Mouse (Mus musculus) right cerebral cortex, postnatal 14 days (tissue): ENCODE results near the gene Dnajb8.

Experiments
- DNase-seq: peaks from one replicate; pipeline ENCODE4 v3.0.0; 2022

Dnajb8 gene

DNA sequence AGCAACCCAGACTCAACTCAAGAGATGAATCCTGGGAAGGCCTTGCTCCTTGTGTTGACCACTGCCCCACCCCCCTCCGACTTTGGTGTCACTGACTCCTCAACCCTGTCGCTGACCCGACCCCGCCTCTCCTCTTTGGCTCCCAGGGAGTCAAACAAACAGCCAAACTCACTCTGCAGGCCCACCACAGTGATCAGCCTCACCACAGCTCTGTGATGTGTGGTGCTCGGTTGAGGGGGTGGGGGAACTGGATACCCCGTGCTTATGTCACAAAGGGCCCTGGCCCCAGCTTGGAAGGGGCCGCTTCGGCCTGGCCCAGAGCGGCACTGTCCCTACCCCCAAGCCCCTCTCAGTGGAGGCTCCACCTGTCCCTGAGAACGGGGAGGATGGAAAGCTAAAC is at the start of gene Dnajb8:
Gene Dnajb8 (plus strand): TSS at position 301 of the 400 bp plus-strand sequence.
- no peak for DNase-seq

- no peak for DNase-seq
Measured at GRCm38 (mm10) chr6:88174191-88174590, 47.9 kb upstream of the Dnajb8 start.

GRCm38 (mm10) chr6:88174676-88175075 is 47.4 kb upstream of the Dnajb8 start:
- DNase-seq: no peak

GRCm38 (mm10) chr6:88184671-88185070 is 37.4 kb upstream of the Dnajb8 start:
- no peak for DNase-seq

GRCm38 (mm10) chr6:88188148-88188547 is 33.9 kb upstream of the Dnajb8 start:
- DNase-seq: peak; percentile 31

DNA sequence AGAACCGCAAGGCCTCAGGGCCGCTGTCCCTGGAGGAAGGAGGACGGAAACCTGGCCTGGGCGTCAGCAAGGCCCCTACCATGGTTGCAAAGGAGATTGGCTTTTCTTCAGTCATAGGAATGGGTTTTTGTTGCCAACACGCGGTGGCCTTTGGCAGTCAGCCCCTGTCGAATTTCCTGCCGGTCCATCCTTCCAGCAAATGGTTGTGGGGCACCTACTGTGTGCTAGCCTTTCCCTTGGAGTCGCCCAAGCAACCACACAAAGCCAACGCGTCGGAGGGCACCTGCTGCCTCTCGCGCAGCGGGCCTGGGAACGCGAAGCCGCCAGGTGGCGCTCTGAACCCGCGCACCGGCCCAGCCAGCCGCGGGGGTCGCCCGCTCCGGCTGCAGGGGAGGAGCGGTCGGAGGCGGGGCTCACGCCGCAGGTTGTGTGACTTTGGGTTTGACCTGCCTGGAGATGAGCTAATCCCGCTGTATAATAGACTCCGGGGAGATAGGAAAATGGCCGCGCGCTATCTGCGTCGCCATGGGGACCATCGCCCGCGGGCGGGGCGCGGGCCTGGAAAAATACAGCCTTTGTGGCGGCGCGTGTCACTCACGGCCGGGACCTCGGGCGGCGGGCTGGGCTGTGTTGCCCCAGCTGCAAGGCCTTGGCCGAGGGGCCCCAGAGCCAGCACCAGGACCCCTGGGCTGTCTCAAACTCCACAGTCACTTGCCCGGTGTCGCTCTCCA is 32.6 kb upstream of the Dnajb8 start:
- peak; percentile 68 for DNase-seq

DNA sequence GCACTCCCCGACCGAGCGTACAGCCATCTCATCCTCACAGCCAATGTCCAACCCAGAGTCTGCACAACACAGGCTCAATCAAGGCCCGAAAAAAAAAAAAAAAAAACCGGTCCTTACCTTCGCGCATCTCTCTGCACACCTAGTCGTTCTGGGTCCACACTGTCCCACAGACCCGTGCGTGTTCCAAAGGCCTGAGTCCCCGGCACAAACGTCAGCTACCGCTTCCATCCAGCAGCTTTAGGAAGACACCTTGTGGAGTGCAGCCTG is 32.1 kb upstream of the Dnajb8 start:
- no peak for DNase-seq

- no peak for DNase-seq
Measured at GRCm38 (mm10) chr6:88190310-88191023, 31.6 kb upstream of the Dnajb8 start.

DNA sequence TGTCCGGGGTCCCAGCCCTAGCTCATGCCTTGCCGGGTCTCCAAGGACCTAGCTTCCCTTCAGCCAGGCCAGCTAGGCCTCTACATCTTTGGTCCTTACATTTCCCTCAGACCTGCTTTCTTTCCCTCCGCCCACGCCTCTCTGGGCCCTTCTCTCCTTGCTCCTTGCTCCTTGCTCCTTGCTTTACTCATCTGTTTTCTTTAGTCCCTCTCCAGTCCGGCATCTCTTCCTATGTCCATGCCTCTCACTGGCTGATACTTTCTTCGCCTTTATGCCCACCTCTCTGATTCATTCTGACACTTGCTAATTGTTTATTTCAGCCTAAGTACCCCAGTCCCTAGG is 31.1 kb upstream of the Dnajb8 start:
- DNase-seq: no peak

GRCm38 (mm10) chr6:88191411-88192070 is 30.5 kb upstream of the Dnajb8 start:
- no peak for DNase-seq

DNA sequence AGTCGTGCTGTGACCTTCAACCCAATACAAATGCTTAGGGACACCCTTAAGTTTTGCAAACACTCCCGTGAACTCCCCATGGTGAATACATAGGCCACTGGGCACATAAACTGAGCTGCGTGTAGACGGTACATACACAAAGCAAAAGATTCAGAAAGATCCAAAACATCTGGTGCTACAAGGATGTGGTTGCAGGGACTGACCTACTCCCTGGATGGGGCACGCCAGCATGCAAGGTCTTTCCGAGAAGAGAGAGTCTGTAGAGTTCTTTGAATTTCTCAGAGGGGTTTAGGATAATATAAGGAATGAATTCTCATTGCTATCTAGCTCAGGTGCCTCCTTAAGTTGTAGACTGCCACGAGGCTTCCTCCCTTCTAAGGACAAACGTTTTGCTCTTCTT is 29.3 kb upstream of the Dnajb8 start:
- no peak for DNase-seq

DNA sequence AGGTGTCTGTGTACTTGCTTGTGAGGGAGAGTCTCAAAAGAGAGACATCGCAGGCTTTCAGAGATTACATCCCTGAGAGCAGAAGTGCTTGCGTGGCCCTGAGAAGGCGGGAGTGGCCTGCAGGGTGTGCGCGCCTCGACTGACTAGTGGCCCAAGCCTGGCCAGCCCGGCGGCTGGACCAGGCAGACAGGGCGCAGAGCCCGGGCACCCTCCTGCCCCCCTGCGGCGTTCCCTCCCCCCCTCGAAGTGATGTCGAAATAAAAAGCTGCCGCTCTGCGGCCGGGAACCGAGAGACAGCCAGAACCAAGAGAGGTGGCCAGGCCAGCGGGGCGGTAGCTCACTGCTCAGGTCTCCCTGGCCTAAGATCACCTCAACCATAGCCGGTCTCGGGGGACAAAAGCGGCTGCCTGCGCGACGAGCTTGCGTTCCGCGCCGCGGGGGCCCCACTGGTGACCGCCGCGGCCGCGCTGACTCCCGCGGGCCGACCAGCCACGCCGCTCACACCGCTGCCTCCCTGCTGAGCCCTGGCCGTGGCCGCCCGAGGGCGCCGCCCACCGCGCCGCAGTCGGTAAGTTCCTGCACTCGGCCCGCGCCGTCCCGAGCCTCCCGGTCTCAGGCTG is 28.5 kb upstream of the Dnajb8 start, which contains the start of gene Gata2:
Gene Gata2 (plus strand): TSS at position 459 of the 620 bp plus-strand sequence.
- DNase-seq: no peak

GRCm38 (mm10) chr6:88194053-88194977 is 27.8 kb upstream of the Dnajb8 start:
- no peak for DNase-seq

GRCm38 (mm10) chr6:88194978-88195325 is 27.1 kb upstream of the Dnajb8 start:
- DNase-seq: no peak

GRCm38 (mm10) chr6:88196054-88196732 is 25.9 kb upstream of the Dnajb8 start:
- no peak for DNase-seq

DNA sequence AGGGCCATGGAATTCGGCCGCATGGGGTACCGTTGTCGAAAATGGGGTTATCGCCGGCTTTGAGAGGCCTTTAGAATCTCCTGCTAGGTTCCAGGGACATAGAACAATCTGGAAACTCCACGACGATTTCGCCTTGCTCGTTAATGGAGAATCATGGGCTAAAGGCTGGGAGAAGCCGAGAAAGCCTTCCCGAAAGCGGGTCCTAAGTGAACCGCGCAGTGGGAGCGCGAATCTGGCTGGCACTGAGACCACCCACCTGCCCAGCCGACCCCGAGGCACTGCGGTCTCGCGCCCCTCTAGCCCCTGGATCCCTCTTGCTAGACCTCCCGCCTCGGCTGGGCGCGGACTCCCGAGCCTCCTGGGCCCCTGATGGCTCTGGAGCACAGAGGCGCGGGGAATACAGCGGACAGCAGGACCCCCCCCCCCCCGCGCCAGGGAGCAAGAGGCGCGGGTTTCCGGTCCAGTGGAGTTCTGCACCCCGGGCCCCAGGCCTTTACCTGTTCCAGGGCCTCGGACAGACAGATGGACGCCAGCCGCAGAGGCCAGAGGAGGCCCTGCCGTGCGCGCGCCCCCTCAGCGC is 25.2 kb upstream of the Dnajb8 start:
- no peak for DNase-seq

GRCm38 (mm10) chr6:88197313-88198069 is 24.6 kb upstream of the Dnajb8 start:
- no peak for DNase-seq

DNA sequence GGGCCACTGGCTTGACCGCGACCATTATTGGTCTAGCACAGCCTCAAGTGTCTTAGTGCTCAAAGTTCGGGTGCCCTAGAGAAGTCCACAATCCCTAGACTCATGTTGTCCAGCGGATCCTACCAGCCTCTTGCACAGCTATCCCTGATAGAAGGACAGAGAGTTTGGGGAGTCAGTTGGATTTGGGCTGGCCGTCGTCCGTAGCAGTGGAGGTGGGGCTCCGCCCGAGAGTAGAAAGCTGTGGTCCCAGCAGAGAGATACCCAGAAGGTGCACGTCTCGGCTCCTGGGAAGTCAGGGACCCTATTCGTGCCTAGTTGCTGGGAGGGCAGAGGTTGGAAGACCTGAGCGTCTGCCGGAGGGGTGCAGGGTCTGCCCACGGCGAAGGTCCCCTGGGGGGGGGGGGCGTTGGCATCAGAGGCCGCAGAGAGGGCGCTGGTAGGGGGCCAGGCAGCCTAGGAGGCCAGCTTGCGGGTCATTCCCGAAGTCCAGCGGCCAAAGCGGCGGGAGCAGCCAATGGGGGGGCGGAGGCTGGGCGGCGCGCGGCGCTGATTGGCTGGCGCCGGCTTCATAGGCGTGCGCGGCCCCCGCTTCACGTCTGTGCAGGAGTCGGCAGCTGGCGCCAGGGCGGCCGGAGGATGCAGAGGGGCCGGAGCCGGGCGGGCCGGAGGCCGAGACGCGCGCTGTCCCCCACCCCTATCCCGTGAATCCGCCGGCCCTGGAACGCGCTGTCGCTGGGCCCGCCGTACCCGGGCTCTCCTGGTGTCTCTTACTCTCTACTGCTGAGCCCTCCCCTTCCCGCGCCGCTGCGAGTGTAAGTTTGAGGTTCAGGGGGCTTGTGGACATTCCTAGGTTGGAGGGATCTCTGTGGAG is 23.8 kb upstream of the Dnajb8 start:
- peak; percentile 32 for DNase-seq

GRCm38 (mm10) chr6:88199001-88199717 is 22.9 kb upstream of the Dnajb8 start:
- no peak for DNase-seq
